Mouse (Mus musculus) stomach, postnatal 0 days (tissue): ENCODE data around the gene Nap1l1.

ENCODE experiments used
- CTCF ChIP-seq: IDR thresholded peaks from 2 replicates; pipeline ENCODE4 v1.5.1; 2016; ENCODE audit warnings: antibody characterized with exemption, low read depth, mild to moderate bottlenecking, moderate library complexity
- EP300 ChIP-seq: optimal IDR thresholded peaks from 2 replicates; pipeline ENCODE3; 2016; ENCODE audit warnings: antibody characterized with exemption

DNA sequence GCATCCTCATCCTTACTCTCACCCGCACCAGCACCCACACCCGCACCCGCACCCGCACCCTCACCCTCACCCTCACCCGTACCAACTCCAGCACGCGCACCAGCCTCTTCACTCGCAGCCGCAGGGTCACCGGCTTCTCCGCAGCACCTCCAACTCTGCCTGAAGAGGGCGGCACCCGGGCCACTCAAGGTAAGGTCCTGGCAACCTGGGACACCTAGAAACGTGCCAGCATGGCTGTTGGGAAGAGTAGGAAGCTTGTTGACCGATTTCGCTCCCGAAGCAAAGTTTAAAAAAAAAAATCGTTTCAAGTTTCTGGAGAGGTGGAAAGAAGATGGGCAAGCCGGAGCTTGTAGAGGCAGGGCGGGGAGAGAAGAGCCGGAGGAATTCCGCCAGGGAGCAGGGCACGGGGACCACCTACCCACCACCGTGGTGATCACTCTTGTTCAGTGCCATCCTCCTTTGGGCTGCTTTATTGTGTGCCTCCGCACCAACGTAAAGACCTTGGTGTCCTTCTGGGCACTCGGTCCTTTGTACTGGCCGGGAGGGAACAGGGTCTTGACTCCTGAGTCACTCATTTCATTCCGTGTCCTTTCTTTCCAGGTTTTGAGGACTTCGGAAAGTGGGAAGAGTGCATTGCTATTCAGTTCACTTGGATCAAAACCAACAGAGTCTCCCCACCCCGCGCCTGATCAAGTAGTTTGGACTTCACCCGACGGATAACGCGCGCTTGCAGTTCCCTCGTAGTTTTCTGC is 34.6 kb downstream of the Nap1l1 start:
- TF ChIP-seq CTCF (peak; percentile 66), EP300 (no peak)
